Mouse (Mus musculus): Measurements from ENCODE around the gene Zdhhc16. TPM values are rescaled to one million over a fixed set of nuclear protein-coding genes. Genes with fewer than 3 reads are reported as not detected.

Gene Zdhhc16
- polyA plus RNA-seq, 1 experiment from 2014 or later = 64.7 TPM

DNA sequence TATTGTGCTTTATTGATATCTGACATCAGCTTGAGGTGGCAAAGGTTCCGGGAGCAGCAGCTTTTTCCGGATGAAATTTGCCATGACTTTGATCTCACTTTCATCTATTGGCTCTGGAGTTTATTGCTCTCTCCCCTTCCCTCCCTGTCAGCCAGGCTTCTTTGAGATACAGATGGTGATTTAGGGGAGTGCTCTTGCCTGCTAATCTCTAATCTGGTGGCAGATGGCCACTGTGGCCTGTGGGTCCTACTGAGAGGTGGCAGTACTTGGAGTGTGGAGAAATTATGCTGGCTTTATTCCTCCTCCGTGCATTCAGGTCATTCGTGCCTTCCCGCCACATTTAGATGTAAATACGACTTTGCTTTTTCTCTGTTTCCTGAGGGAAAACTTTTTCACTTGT lies 844 bp downstream of the Zdhhc16 start:
- Histone ChIP-seq H3K4me3 (ENCODE audit: low read depth, low read length) (peak overlapping the region; percentile 89), H3K4me1 (ENCODE audit: control insufficient read depth, insufficient read depth, low read length) (peaks cover 13% of the 10 kb centered on the region), H3K9me3 (ENCODE audit: control insufficient read depth, low read length) (no peaks in the 10 kb centered on the region), H3K27me3 (ENCODE audit: control insufficient read depth, insufficient read depth, low read length) (no peaks in the 10 kb centered on the region), H3K36me3 (ENCODE audit: control insufficient read depth, insufficient read depth, low read length) (peaks cover 9% of the 10 kb centered on the region), H3K27ac (ENCODE audit: low read depth, low read length) (no peak overlapping the region), H3K4me2 (peak overlapping the region; percentile 82), H3K9ac (ENCODE audit: low read length) (peak overlapping the region; percentile 80)
- DNase-seq (ENCODE audit: low spot score, missing footprints) (no peak), ATAC-seq (ENCODE audit: low FRiP score) (no peak)
- 30% methylated on average over 6 of the region's 6 CpGs for WGBS

DNA sequence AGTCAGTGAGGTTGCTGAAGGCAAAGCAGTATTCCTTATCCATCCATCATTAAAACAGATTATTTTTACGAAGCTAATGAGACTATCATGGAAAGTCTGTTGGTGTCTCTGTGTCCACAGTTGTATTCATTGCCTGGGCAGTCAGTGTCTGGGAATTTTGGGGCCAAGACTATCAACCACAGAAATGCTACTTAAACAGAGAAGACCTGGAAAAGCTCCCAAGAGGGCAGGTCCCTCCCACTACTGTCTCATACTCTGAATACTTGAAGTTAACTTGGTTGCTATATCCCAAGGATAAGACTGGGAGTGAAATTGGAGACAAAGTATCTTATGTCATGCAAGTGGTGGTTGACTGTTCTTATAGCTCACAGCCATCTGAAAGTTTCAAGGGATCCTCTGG lies 2.6 kb downstream of the Zdhhc16 start:
- no peak overlapping the region for H3K9ac ChIP-seq (ENCODE audit: low read length)
- ATAC-seq (ENCODE audit: low FRiP score) = no peak
- 88% methylated on average over 1 of the region's 1 CpGs for WGBS
- H3K4me2 ChIP-seq = no peak overlapping the region
- H3K9me3 ChIP-seq (ENCODE audit: control insufficient read depth, low read length) = no peaks in the 10 kb centered on the region
- H3K27ac ChIP-seq (ENCODE audit: low read depth, low read length) = no peak overlapping the region
- H3K36me3 ChIP-seq (ENCODE audit: control insufficient read depth, insufficient read depth, low read length) = peaks cover 9% of the 10 kb centered on the region
- no peaks in the 10 kb centered on the region for H3K27me3 ChIP-seq (ENCODE audit: control insufficient read depth, insufficient read depth, low read length)
- H3K4me3 ChIP-seq (ENCODE audit: low read depth, low read length) = no peak overlapping the region
- no peak for DNase-seq (ENCODE audit: low spot score, missing footprints)
- peaks cover 13% of the 10 kb centered on the region for H3K4me1 ChIP-seq (ENCODE audit: control insufficient read depth, insufficient read depth, low read length)

DNA sequence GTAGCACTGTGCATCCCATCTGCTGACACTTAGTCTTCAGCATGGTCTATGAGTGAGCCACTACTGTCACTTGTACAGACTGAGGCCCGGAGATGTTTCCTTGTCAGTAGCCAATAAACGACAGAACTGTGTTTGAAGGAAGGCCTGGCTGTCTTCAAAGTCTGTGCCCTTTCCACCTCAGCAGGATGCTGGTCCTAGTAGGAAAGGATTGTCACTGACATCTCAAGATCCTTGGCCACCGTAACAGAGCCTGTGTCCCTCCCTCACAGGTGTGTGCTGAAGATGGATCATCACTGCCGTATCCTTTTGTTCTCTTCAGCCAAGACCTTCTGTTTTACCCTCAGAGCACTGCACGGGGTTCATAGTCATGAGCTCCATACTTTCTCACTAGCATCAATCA lies 5.3 kb downstream of the Zdhhc16 start:
- H3K4me1 ChIP-seq (ENCODE audit: control insufficient read depth, insufficient read depth, low read length) = peaks cover 6% of the 10 kb centered on the region
- no peaks in the 10 kb centered on the region for H3K9me3 ChIP-seq (ENCODE audit: control insufficient read depth, low read length)
- H3K27me3 ChIP-seq (ENCODE audit: control insufficient read depth, insufficient read depth, low read length) = no peaks in the 10 kb centered on the region
- WGBS = 91% methylated on average over 5 of the region's 5 CpGs
- DNase-seq (ENCODE audit: low spot score, missing footprints) = peak; percentile 81
- peaks cover 22% of the 10 kb centered on the region for H3K36me3 ChIP-seq (ENCODE audit: control insufficient read depth, insufficient read depth, low read length)
- no peak overlapping the region for H3K4me3 ChIP-seq (ENCODE audit: low read depth, low read length)
- H3K27ac ChIP-seq (ENCODE audit: low read depth, low read length) = no peak overlapping the region
- no peak for ATAC-seq (ENCODE audit: low FRiP score)
- H3K9ac ChIP-seq (ENCODE audit: low read length) = no peak overlapping the region
- H3K4me2 ChIP-seq = no peak overlapping the region

DNA sequence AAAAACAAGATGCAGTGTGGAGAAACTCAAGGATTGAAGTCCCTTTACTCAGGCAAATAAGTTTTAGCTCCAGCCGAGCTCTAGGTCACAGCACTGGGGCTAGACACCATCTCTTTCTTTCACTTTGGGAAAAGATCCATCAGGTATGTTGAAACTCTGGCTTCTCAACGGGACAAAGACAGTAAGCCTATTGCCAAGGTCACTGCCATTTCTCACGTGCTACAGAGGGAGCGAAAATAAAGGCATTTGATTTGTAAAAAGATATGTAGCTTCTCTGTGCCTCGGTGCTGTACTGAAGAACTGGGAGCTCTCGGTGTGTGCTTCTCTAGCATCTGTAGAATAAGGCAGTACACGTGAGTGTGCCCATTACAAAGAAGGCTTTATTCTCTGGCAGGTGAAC lies 10.6 kb downstream of the Zdhhc16 start:
- 91% methylated on average over 7 of the region's 7 CpGs for WGBS
- ATAC-seq (ENCODE audit: low FRiP score) (no peak), DNase-seq (ENCODE audit: low spot score, missing footprints) (no peak)
- H3K4me1 ChIP-seq (ENCODE audit: control insufficient read depth, insufficient read depth, low read length) = no peaks in the 10 kb centered on the region
- no peaks in the 10 kb centered on the region for H3K27me3 ChIP-seq (ENCODE audit: control insufficient read depth, insufficient read depth, low read length)
- H3K9me3 ChIP-seq (ENCODE audit: control insufficient read depth, low read length) = no peaks in the 10 kb centered on the region; the same call in 1 of the 2 replicates
- H3K27ac ChIP-seq (ENCODE audit: low read depth, low read length) = no peak overlapping the region
- H3K9ac ChIP-seq (ENCODE audit: low read length) = no peak overlapping the region
- no peak overlapping the region for H3K4me2 ChIP-seq
- H3K36me3 ChIP-seq (ENCODE audit: control insufficient read depth, insufficient read depth, low read length) = peaks cover 51% of the 10 kb centered on the region
- H3K4me3 ChIP-seq (ENCODE audit: low read depth, low read length) = no peak overlapping the region

DNA sequence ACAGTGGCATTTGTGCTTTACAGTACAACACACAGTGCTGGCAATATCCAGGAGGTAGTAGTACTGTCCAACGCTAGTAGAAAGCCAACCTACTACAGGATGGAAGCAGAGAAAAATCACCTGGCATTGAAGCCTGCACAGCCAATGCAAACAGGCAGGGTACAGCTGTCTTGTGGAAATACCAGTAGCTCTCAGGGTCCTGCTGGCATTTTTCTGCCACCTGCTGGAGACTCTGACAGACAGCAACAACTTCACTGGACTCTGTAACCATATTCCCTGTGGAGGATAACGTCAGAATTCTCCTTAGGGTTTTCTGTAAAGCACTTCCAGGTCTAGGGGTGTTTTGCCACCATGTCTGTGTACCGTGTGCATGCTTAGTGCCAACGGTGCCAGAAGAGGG lies 19.0 kb downstream of the Zdhhc16 start:
- DNase-seq (ENCODE audit: low spot score, missing footprints) (no peak), ATAC-seq (ENCODE audit: low FRiP score) (no peak)
- H3K27ac ChIP-seq (ENCODE audit: low read depth, low read length) = no peak overlapping the region
- no peaks in the 10 kb centered on the region for H3K4me1 ChIP-seq (ENCODE audit: control insufficient read depth, insufficient read depth, low read length)
- no peak overlapping the region for H3K4me2 ChIP-seq
- H3K27me3 ChIP-seq (ENCODE audit: control insufficient read depth, insufficient read depth, low read length) = no peaks in the 10 kb centered on the region
- no peak overlapping the region for H3K9ac ChIP-seq (ENCODE audit: low read length)
- 93% methylated on average over 4 of the region's 4 CpGs for WGBS
- H3K4me3 ChIP-seq (ENCODE audit: low read depth, low read length) = no peak overlapping the region
- no peaks in the 10 kb centered on the region for H3K9me3 ChIP-seq (ENCODE audit: control insufficient read depth, low read length)
- H3K36me3 ChIP-seq (ENCODE audit: control insufficient read depth, insufficient read depth, low read length) = peaks cover 27% of the 10 kb centered on the region

DNA sequence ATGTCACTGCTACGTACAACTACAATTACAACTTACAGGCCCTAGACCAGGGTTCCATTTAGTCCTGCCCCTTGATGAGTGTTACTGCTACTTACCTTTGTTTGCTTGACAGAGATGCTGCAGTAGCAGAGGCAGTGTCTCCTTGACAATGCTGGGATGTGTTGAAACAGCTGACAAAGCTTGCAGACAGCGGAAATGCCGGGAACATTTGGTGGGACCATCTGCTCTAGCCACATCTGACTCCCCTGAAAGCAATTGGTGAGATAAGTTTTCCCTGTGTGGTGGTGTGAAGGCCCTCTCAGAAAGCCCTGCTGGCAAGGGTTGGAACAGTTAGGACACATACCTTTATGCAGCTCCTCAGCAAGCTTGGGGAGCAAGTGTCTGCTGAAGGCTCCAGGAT lies 20.3 kb downstream of the Zdhhc16 start:
- Histone ChIP-seq H3K36me3 (ENCODE audit: control insufficient read depth, insufficient read depth, low read length) (peaks cover 26% of the 10 kb centered on the region), H3K4me2 (no peak overlapping the region), H3K9me3 (ENCODE audit: control insufficient read depth, low read length) (no peaks in the 10 kb centered on the region), H3K4me3 (ENCODE audit: low read depth, low read length) (no peak overlapping the region), H3K27ac (ENCODE audit: low read depth, low read length) (no peak overlapping the region), H3K4me1 (ENCODE audit: control insufficient read depth, insufficient read depth, low read length) (no peaks in the 10 kb centered on the region), H3K9ac (ENCODE audit: low read length) (no peak overlapping the region), H3K27me3 (ENCODE audit: control insufficient read depth, insufficient read depth, low read length) (no peaks in the 10 kb centered on the region)
- no peak for ATAC-seq (ENCODE audit: low FRiP score)
- 92% methylated on average over 3 of the region's 3 CpGs for WGBS
- DNase-seq (ENCODE audit: low spot score, missing footprints) = no peak

DNA sequence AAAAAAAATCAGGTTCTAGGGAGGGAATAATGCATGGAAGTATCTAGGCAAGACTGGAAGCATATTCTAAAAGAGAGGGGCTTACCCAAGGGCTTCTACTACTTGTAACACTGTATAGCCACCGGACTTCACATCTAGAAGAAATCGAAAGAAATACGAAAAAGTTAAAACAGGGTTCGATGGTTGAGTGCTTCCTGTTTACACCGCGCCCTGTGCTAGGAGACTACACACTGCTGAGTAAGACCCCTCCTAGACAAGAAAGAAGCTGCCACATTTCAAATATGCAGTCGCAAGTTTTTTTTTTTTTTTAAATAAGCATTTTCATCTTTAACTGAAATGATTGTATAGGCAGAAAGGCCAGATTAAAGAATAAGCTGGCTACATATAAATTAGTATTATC lies 36.3 kb downstream of the Zdhhc16 start:
- Histone ChIP-seq H3K4me3 (ENCODE audit: low read depth, low read length) (no peak overlapping the region), H3K4me1 (ENCODE audit: control insufficient read depth, insufficient read depth, low read length) (peaks cover 3% of the 10 kb centered on the region; the same call in 1 of the 2 replicates), H3K27me3 (ENCODE audit: control insufficient read depth, insufficient read depth, low read length) (no peaks in the 10 kb centered on the region), H3K27ac (ENCODE audit: low read depth, low read length) (no peak overlapping the region), H3K9ac (ENCODE audit: low read length) (no peak overlapping the region), H3K4me2 (no peak overlapping the region), H3K36me3 (ENCODE audit: control insufficient read depth, insufficient read depth, low read length) (peaks cover 18% of the 10 kb centered on the region), H3K9me3 (ENCODE audit: control insufficient read depth, low read length) (no peaks in the 10 kb centered on the region)
- ATAC-seq (ENCODE audit: low FRiP score) = no peak
- no peak for DNase-seq (ENCODE audit: low spot score, missing footprints)
- 96% methylated on average over 7 of the region's 7 CpGs for WGBS

DNA sequence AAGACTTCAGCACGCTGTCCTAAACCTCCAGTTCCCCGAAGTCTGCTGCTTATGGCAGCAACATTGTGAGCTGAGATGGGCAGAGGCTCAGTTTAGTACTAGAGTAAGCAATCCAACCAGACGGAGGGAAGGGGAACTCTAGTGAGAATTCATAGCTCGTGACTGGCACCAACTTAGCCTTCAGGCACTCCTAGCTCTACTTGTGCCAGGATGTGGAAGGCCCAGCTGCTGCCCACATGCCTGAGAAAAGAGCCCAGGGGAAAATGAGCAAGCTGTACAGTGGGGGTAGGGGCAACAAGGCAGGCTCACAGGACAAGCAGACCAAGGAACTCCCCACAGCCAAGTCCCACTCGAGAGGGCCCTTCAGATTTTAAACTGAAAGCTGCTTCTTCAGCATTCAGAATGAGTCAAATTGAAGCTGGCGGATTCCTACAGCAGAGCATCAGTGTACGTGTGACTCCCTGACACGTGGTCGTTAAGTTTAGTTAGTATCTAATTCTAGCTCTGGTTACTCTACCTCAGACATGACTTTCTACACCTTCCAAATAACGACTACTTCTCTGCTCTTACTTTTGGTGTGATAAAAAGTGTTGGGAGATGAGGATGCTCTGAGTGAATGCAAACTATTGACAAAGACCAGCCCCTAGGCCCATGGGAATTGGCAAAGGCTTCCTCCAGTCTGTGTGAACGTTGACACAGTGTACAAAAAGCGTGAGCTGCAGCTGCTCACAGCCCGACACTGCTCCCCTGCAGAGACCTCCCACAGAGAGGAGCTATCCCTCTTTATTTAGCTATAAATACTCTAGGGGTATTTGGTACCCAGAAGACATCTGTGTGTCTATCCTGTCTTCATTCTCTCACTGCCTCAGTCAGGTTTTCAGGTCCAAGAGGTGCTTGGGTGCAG lies 40.9 kb downstream of the Zdhhc16 start:
- Histone ChIP-seq H3K36me3 (ENCODE audit: control insufficient read depth, insufficient read depth, low read length) (peaks cover under 1% of the 10 kb centered on the region; the same call in 1 of the 2 replicates), H3K9ac (ENCODE audit: low read length) (no peak overlapping the region), H3K4me1 (ENCODE audit: control insufficient read depth, insufficient read depth, low read length) (peaks cover 3% of the 10 kb centered on the region; the same call in 1 of the 2 replicates), H3K27ac (ENCODE audit: low read depth, low read length) (no peak overlapping the region), H3K9me3 (ENCODE audit: control insufficient read depth, low read length) (no peaks in the 10 kb centered on the region), H3K4me3 (ENCODE audit: low read depth, low read length) (no peak overlapping the region), H3K27me3 (ENCODE audit: control insufficient read depth, insufficient read depth, low read length) (no peaks in the 10 kb centered on the region), H3K4me2 (no peak overlapping the region)
- WGBS = 65% methylated on average over 13 of the region's 13 CpGs
- ATAC-seq (ENCODE audit: low FRiP score) (no peak), DNase-seq (ENCODE audit: low spot score, missing footprints) (no peak)

DNA sequence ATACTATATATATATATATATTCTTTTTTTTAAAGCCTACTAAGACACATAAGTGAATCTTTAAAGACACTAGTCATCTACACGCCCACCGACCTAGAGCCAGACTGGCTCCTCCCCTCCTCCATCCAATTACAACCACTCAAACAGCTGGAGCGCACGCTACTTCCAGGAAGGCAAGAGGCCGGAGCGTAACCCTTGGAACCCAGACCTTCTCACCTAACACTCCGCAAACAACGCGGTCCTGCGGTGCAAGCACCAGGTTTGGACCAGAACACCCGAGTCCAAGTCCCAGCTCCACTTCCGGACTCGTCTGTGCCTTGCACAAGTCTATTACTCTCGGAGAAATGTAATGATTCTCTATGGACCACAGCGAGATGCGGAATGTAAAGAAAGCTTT lies 47.1 kb downstream of the Zdhhc16 start:
- peak overlapping the region; percentile 23; the same call in 1 of the 2 replicates for H3K27ac ChIP-seq (ENCODE audit: low read depth, low read length)
- peaks cover 7% of the 10 kb centered on the region for H3K27me3 ChIP-seq (ENCODE audit: control insufficient read depth, insufficient read depth, low read length)
- H3K9ac ChIP-seq (ENCODE audit: low read length) = peak overlapping the region; percentile 72
- ATAC-seq (ENCODE audit: low FRiP score) = peak; percentile 6
- peaks cover 5% of the 10 kb centered on the region for H3K4me1 ChIP-seq (ENCODE audit: control insufficient read depth, insufficient read depth, low read length)
- WGBS = under 1% methylated on average over 16 of the region's 16 CpGs
- no peaks in the 10 kb centered on the region for H3K36me3 ChIP-seq (ENCODE audit: control insufficient read depth, insufficient read depth, low read length)
- no peak for DNase-seq (ENCODE audit: low spot score, missing footprints)
- no peaks in the 10 kb centered on the region for H3K9me3 ChIP-seq (ENCODE audit: control insufficient read depth, low read length)
- peak overlapping the region; percentile 72 for H3K4me3 ChIP-seq (ENCODE audit: low read depth, low read length)
- peak overlapping the region; percentile 65 for H3K4me2 ChIP-seq
